8 mouse cellular contexts compared by ENCODE assay signal in the genomic region with DNA sequence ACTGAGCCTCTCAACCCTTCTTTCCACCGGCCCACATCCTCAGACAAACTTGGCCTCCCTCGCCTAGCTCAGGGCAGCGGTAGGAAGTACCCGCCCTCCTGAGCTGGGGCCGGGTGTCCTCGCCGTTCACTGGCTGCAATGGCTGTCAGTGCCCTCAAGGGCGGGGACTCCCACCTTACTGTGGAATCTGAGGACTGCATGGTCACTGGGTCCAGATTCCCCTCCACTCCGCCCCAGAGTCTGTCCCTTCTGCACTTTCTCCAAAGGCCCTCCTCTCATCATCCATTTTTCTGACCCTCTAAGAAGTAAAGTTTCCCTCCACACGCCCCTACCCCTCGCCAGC. TPM values are rescaled to one million over a fixed set of nuclear protein-coding genes. Genes with fewer than 3 reads are reported as not detected.
DNase-seq lines count a peak whose midpoint lies in the region; ATAC-seq lines count a peak whose summit lies in the region.

No protein-coding gene starts in this region.

- peaks cover 13% of the 10 kb centered on the region for H3K4me1 ChIP-seq in hindbrain, embryonic 13.5 days (replicated peaks)

- H3K4me2 ChIP-seq in hindbrain, embryonic 13.5 days: peak overlapping the region; percentile 76

- 1% methylated on average over 11 of the region's 11 CpGs for WGBS in hindbrain, embryonic 13.5 days

- H3K36me3 ChIP-seq in hindbrain, embryonic 13.5 days: no peaks in the 10 kb centered on the region

- ATAC-seq in hindbrain, embryonic 13.5 days (ENCODE audit: low FRiP score): peak; percentile 75

- peak overlapping the region; percentile 60 for H3K9ac ChIP-seq in hindbrain, embryonic 13.5 days

- peak overlapping the region; percentile 78 for H3K4me3 ChIP-seq in hindbrain, embryonic 13.5 days

- H3K27me3 ChIP-seq in hindbrain, embryonic 13.5 days: no peaks in the 10 kb centered on the region

- no peaks in the 10 kb centered on the region for H3K9me3 ChIP-seq in hindbrain, embryonic 13.5 days

- H3K27ac ChIP-seq in hindbrain, embryonic 13.5 days: peak overlapping the region; percentile 12

- DNase-seq in R1 (ENCODE audit: low read depth, low spot score): peak; percentile 87
- peak; percentile 87 to 88 for DNase-seq in cerebellum, postnatal 14 days
- peak; percentile 68 to 72 for DNase-seq in frontal cortex, postnatal 14 days (ENCODE audit: low spot score in 2 of 2)
- peak; percentile 42 to 56 for DNase-seq in layer of hippocampus, postnatal 25 days (ENCODE audit: extremely low spot score in 1 of 2, low spot score in 1 of 2)
- peak; percentile 91 for DNase-seq in lung, postnatal 14 days
- peak; percentile 88 for DNase-seq in ovary, postnatal 36 days (ENCODE audit: low spot score)
- peak; percentile 88 for DNase-seq in thymus, postnatal 14 days

RNA-seq across cellular contexts. Expression of a gene that starts 2.0 kb away (rescaled TPM):
- polyA plus RNA-seq in hindbrain, embryonic 13.5 days (2015; fragmentation: Nextera tagmentation; extraction: Ambion mirVana): 13.1 and 13.8 TPM in 2 replicates
- 10 to 100 TPM; 30.9 to 32.4 TPM for total RNA-seq in layer of hippocampus, postnatal 25 days (2021)

Comparison
In these comparisons a context has a peak if more than half of its experiments do, and no peak if none do; other contexts are left out.
1. Peak in every context shown above with its lines: DNase-seq, ATAC-seq, H3K4me3 ChIP-seq and H3K27ac ChIP-seq.